Mouse (Mus musculus) urinary bladder, postnatal 10 days (tissue): ENCODE data around the gene Gm525.
"Not testable (repeated sequence)": the region's sequence is repeated elsewhere in the genome, so short reads cannot be mapped to it uniquely, and the experiment has no call there.

Experiments
- DNase-seq: peaks from one replicate; pipeline ENCODE4 v3.0.0; 2022; ENCODE audit warnings: low spot score

The Gm525 gene

DNA sequence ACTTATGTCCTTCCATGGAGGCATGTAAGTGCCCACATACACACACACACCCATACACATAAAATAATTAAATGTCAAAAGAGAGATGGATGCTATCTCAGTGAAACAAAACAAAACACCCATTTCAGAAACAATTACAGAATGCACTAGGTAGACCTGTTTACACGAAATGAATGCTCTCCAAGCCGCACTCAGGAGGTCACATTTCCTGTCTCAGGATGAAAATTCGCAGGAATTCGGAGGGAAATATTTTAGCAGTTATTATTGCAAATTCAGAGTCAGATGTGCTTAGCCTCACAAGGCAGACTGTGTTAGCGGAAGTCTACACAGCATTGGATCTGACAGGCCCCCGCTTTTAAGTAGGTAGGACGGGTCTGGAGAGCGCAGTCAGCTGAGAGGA lies at the start of gene Gm525:
TSS of gene Gm525 (plus strand) at position 301 of the 400 bp plus-strand sequence.
- no peak for DNase-seq

DNA sequence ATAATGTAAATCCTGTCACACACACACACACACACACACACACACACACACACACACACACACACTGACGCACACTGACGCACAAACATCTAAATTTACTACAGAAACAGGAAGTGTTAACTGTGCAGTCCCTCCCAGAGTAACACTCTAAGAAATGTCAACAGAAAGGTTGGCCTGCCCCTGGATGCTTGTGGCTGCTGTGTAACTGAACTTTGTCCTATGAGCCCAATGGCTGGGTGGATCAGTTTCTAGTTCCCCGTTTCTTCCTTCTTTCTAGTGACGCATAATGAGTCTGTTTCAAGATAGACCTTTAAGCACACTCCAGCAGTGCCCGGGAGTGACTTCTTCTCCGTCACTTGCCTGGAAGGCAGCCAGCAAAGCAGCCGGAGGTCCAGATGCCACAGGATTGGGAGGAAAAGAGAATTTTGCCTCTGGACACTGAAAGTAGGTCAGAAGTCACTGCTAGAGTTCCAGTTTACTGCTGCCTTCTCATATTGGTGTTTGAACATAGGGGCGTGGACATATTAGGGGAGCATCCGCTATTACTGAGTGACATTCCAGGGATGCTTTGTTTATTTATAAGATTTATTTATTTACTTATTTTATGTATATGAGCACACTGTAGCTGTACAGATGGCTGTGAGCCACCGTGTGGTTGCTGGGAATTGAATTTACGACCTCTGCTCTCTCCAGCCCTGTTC lies 49.3 kb upstream of the Gm525 start:
- DNase-seq = peak; percentile 41

DNA sequence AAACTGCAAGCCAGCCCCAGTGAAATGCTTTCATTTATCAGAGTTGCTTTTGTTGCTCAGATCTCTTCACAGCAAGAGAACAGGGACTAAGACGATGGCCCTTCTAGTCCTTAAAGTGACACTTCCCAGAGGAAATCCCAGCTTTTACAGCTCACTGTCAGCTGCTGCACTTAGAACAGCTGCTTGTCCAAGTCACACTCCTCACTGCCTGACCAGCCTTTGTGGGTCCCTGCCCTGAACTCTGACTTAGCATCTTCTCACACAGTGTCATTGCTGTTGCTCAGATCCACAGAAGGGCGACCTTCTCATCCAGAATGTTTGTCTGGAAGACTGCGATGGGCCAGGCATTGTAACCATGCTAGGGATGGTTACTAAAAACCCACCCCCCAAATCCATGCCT lies 48.0 kb upstream of the Gm525 start:
- no peak for DNase-seq

DNA sequence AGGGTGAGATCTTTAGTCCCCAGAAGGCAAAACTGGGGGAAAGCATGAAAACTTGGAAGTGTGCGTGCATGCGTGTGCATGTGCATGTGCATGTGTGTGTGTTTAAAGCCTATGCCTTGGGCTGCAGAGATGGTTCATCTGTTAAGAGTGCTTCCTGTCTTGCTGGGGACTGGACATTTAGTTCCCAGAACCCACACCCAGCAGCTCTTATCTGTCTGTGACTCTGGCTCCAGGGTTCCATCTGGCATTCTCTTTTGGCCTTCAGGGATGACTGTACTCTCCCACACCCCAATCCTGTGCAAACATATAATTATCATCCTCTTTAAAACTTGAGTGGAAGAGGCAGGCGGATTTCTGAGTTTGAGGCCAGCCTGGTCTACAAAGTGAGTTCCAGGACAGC lies 47.5 kb upstream of the Gm525 start:
- DNase-seq = no peak

DNA sequence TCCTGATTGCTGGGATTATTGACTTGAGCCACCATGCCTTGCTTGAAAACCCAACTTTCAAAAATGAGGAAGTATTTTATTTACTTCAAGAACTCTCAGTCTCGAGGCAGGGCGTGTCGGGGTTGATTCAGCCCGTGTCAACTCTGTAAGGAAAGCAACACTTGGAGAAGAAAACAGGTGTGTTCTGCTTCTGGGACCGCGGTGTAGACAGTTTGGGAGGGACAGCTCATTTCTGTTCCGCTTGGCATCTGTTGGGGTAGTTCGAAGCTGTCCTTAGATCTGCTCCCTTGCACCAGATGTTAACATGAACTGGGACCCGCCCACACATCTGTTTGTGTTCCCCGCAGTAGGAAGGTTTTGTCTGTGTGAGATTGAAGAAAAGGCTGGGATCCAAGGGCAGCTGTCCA lies 45.7 kb upstream of the Gm525 start:
- DNase-seq = no peak

DNA sequence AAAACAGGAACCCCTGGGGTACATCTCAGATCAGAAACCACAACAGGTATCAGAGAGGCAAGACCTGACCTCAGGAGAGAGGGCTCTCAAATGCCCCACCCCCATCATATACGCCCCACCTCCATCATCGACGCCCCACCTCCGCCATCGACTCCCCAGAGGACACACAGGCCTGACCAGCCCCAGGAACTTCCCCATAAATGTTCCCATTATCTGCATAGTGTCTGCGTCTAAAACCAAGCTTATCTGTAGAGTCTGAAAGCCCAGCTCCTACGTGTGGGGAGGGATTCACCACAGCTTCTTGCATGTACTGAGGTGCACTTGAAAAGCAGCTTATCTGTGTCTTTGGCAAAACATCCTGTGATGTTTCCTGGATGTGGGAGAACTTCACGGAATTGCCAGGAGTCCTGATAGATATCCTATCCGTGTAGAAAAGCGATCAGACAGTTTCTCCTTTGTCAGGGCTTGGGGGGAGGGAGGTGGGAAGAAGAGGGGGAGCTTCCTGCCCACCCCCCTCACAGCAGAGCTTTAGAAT lies 44.7 kb upstream of the Gm525 start:
- DNase-seq = no peak

DNA sequence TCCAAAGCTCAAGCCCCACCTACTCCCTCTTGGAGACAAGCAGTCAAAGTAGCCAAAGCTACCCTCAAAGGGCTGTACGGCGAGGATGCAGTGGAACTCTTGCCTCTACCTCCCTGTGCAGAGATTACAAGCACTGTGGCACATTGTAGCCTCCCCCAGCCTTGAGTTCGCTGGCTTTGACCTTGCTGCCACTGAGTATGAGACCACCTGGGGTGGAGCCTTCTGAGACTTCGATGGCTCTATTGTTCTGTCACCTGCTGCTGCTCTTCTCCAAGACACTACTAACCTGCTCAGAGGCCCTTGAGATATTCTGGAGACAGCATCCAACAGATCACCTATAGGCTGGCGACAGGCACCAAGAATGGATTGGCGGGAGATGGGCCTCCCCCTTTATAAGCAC lies 43.1 kb upstream of the Gm525 start:
- no peak for DNase-seq

DNA sequence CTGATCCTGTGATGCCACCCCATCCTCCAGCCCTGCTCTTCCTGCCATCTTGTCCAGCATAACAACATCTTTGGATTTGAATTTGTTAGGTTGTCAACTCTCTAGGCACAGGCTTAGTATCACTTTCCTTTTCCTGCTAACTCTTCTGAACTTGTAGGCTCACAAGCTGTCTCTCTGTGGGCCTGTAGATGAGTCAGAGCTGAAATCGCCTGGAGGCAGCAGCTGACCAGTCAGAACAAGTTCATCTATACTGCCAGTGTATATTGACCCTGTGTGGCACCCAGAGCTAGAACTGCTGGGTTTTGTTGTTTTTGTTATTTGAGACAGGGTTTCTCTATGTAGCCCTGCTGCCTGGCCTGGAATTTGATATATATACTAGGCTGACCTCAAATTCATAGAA lies 42.5 kb upstream of the Gm525 start:
- DNase-seq = no peak

DNA sequence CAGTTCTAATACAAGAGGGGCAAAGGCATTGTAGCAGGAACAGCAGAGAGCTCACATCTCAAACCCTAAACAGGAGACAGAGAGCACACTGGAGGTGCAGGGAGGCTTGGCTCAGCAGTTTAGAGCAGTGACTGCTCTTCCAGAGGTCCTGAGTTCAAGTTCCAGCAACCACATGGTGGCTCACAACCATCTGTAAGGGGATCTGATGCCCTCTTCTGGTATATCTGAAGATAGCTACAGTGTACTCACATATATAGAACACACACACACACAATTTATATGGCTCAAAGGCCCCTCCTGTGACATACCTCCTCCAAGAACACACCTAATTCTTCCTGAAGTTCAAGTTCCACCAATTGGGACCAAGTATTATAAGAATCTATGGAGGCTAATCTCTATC lies 39.0 kb upstream of the Gm525 start:
- no peak for DNase-seq

DNA sequence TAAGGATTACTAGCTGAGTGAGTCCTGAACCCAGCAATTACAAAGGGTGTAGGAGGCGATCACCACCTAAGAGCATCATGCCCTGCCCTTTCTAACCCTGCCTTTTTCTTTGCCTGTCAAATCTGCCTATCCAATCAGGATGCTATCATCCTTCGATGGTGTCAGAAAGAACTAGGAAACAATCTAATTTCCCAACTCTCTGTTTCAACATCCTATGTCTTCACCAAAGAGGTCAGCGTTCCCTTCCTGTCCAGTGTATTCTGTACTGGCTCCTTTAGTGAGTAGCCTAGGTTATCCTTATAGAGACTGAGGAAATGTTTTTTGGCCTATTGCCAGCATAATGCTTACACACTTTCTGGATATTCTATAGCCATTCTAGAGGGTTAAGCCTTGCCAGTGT lies 38.1 kb upstream of the Gm525 start:
- no peak for DNase-seq

DNA sequence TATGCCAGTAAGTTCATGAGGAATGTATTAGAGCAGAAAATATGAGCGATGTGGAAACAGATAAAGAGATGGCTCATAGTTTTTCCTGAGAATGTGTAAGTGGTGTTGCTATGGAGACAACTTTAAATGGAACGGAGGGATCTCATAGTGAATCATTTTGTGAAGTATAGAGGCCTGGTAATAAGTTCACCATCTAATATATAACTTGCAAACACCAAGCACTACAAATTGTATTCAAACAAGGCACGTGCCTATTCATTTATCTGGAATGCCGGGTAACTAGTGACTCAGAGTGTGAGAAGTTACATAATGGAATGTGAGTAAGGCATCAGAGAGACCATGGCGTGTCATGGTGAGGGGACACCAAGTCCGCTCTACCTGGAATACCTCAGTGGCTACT lies 35.1 kb upstream of the Gm525 start:
- no peak for DNase-seq

DNA sequence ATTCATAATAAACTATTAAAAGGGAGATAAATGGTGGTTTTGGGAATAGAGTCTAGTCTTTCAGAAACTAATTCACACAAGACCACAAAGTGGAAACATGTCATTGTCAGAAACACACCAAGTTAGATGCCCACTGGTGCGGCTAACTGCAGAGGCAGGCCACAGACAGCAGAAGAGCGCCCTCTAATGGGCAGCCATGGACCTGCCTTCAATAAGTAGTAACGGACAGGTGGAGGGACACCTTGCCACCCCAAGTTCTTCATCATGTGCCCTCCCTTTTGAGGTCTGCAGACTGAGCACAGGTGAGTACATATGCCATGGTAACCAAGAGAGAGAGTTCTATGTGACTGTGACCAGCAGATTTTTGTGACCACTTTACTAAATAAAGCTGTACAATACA lies 34.3 kb upstream of the Gm525 start:
- DNase-seq = no peak

DNA sequence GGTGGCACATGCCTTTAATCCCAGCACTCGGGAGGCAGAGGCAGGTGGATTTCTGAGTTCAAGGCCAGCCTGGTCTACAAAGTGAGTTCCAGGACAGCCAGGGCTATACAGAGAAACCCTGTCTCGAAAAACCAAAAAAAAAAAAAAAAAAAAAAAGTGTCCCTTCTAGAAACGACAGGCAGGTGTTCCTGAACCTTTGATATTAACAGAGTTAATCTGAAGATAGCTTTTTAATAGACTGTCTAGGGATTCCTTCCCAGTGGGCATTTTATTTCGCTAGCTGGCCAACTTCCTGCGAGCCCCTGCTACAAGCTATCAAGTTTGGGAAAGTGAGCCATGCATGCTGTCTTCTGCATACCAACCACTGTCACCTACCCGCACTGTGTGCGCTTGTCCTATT lies 32.6 kb upstream of the Gm525 start:
- DNase-seq = not testable (repeated sequence)

DNA sequence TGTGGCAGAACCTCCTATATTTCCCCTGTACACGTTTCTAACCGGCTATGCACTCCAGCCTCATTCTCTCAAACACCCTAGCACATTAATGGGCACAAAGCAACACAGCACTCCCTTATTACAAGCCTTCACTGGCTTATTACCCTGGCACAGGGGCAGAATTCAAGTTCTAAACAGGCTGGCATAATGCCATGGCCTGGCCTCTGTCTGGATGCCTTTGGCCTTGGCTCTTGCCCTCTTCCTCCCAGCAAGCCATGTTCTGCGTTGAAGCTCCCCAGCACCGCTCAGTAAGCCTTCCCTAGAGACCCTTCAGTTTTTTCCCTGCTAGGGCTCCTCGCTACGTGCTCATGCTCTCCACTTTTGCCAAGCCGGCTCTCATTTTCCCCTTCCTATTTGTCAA lies 30.6 kb upstream of the Gm525 start:
- DNase-seq = no peak

DNA sequence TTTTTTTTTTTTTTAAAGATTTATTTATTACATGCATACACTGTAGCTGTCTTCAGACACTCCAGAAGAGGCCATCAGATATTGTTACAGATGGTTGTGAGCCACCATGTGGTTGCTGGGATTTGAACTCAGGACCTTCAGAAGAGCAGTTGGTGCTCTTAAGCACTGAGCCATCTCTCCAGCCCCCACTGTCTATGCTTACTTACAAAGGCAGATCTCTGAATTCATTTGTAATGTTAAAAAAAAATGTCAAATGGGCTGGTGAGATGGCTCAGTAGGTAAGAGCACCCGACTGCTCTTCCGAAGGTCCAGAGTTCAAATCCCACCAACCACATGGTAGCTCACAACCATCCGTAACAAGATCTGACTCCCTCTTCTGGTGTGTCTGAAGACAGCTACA lies 28.1 kb upstream of the Gm525 start:
- DNase-seq = not testable (repeated sequence)

DNA sequence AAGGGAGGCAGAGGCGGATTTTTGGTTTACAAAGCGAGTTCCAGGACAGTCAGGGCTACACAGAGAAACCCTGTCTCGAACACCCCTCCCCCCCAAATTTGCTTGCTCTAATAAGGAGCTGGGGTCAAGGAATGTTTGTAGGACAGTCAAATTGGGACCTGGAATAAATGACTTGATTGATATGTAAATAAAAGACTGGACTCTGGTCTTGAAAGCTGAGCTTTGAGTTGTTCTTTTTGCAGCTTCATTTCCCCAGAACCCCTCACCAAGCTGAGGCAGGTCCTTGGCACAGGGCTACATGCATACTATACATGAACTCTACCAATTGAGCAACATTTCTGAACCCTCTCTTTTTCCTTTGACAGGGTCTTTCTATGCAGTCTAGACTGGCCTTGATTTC lies 27.6 kb upstream of the Gm525 start:
- DNase-seq = no peak

DNA sequence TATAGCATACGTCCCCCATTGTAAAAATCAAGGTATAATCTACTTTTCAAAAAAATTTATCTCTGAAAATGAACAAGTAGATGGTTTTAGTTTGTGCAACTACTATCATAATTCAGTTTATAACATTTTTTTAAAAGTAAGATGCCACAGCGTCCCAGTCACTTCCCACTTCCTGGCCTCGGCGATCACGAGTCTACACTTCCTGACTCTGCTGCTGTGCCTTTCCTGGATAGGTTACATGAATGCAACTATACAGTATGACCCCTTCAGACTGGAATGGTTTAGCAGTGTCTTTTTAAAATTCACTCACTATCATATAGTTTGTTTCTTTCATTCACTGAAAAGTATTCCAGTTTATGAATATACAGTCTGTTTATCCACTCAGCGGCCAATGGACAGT lies 21.9 kb upstream of the Gm525 start:
- DNase-seq = no peak

DNA sequence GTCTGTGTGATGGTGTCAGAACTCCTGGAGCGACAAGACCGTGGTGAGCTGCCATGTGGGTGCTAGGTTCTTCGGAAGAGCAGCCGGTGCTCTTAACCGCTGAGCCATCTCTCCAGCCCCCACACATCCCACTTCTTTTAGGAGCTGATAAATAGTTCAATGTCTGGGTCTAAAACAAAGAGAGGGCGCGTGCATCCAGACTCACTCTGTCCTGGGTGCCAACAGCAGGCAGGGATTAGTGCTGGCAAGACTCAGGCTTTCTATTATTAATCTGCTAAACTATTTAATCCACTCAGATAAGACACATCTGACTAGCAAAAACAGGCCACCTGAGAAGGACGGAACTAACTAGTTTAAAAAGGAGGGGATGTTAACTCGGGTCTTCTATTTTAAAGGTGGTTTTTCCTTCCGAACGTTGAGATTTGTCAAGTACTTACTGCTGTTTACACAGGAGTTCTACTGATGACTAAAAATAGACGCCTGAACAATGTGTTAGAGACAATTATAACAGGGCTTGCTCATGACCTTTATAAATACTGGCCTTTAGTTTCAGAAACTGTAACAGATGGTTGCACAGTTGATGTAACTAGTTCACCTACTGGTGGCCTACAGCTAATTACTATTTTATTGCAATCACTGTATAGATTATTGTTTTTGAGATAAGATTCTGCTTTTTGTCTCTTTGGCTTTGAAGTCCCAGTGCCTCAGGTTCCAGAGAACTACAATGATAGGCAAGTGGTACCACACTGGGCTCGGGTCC lies 17.5 kb upstream of the Gm525 start:
- DNase-seq = no peak

DNA sequence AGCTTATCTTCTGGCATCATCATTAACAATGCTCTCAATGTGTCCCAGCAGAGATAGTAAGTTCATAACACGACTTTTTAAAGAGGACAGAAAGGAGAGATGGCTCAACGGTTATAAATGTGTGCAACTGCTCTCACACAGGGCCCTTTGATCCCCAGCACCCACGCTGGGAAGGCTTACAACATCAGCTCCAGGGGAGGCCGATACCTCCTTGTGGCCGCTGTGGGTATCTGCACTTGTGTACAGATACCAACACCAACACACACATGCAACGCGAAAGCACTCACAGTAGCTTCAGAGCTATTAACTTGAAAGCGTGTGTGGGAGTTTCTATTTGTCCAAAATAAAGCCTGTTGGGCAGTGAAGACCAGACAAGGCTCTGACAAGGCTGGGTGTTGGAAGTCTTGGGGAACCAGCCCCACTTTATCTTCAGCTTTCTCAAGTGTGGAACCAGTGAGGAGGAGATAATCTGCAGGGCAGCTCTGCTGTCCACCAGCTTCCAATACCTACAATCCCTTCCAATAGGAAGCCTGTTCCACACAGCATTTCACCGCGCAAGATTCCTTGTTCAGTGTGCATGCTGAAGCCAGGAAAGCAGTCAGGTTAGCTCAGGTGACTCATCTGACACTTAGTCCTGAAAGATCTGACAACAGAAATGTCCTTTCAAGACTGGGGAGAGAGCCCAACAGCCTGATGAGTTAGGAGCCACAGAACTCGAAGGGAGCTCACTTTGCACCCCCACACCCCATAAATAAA lies 14.9 kb upstream of the Gm525 start:
- no peak for DNase-seq

DNA sequence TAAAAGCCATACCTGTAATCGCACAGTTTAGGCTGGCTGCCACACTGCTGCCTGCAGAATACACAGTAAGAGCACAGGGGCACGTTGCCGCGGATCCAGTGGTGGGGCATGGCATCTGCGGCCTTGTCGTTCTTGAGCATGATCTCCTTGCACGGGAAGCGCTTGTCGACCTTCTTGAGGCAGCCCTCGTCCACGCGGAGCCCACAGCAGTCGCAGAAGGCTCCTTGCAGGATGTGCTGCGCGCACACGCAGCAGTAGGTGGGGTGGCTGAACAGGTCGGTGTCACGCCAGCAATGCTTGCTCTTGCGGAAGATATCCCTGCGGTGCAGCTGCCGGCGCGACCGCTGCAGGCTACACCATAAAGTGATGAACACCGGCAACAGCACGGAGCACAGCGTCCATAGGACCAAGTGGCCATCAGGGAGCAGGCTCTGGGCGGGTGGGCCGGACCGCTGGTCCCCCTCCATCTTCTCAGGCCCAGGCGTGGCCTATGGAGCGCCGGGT lies 13.7 kb upstream of the Gm525 start:
- no peak for DNase-seq

DNA sequence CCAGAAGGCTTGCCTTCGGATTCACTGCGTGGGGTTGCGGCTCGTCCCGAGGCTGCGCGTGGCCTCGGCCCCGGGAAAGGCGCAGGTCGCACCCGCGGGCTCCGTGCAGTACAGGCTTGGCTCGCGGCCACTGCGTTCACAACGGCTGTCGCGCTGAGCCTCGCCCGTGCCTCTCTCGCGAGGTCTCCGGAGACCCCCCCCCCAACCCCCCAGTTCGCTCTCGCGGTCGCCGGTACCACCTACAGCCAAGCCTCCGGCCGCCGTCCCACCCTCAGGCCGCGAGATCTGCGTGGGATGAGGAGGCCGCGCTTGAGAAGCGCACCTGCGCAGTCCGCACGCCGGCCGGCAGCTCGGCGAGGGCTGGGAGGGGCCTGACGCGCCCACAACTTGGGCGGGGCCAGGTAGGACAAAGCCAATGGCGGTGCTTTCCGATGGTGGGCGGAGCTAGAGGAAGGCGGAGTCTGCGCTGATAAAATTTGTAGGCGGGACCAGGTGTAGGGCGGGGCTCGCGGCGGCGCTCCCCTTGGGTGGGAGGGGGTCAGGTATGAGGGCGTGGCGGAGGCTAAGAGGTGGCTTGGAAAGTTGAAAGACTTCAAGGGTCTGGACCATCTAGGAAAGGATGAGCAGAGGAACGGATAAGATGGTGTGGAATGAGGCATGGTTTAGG lies 13.1 kb upstream of the Gm525 start:
- DNase-seq = peak; percentile 54

DNA sequence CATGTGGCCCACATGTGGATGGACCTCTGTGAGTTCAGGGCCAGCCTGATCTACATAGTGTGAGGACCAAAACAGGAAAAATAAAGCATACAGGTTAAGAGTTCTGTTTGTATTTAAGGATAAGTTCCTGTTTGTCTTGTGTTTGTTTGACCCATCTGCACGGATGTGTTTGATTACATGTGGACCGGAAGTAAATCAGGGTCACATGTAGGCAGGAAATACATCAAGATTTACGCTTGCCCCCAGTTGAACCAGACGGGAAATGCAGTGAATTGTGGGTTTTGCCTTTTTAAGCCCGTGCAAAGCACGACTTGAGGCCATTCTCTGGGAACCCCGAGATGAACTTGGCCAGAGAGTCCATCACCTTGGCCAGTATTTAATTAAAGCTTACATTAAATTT lies 12.3 kb upstream of the Gm525 start:
- no peak for DNase-seq
